Mouse (Mus musculus) adrenal gland, adult 8-10 months (tissue): ENCODE results near the gene Tcp11. TPM values are rescaled to one million over a fixed set of nuclear protein-coding genes. Genes with fewer than 3 reads are reported as not detected.
A peak's percentile ranks its signal among the peaks of the same experiment; 100 is the strongest.

ENCODE experiments used
- DNase-seq: peaks from one replicate; pipeline ENCODE4 v3.0.0; 2022
- total RNA-seq, 4 experiments: library from RNA; stranded (reverse); gene quantifications; 2 replicates each; pipeline ENCODE4 v1.2.4; 2022

Tcp11 gene
- total RNA-seq, 4 experiments from 2014 or later = 0.46 TPM; not detected in 3

- no peak for DNase-seq
These were observed 4.0 kb upstream of the Tcp11 start for GRCm38 (mm10) chr17:28084395-28084905.

GRCm38 (mm10) chr17:28082863-28083262 is 2.4 kb upstream of the Tcp11 start:
- no peak for DNase-seq

- no peak for DNase-seq
These were observed 1.4 kb upstream of the Tcp11 start for GRCm38 (mm10) chr17:28081856-28082255.

- DNase-seq = no peak
These were observed 946 bp upstream of the Tcp11 start for GRCm38 (mm10) chr17:28081385-28081784.

- no peak for DNase-seq
These were observed 352 bp upstream of the Tcp11 start for GRCm38 (mm10) chr17:28080817-28081165.

GRCm38 (mm10) chr17:28079618-28080017 is 821 bp downstream of the Tcp11 start:
- peak; percentile 81 for DNase-seq

- no peak for DNase-seq
These were observed 2.4 kb downstream of the Tcp11 start for GRCm38 (mm10) chr17:28078028-28078427.

- DNase-seq = no peak
These were observed 6.0 kb downstream of the Tcp11 start for GRCm38 (mm10) chr17:28074486-28074885.

- no peak for DNase-seq
These were observed 7.7 kb downstream of the Tcp11 start for GRCm38 (mm10) chr17:28072730-28073129.

GRCm38 (mm10) chr17:28070256-28070655 is 10.2 kb downstream of the Tcp11 start:
- peak; percentile 78 for DNase-seq

- DNase-seq = no peak
These were observed 11.0 kb downstream of the Tcp11 start for GRCm38 (mm10) chr17:28069446-28069845.

GRCm38 (mm10) chr17:28067303-28067702 is 13.1 kb downstream of the Tcp11 start:
- DNase-seq = no peak

- no peak for DNase-seq
These were observed 17.3 kb downstream of the Tcp11 start for GRCm38 (mm10) chr17:28063163-28063562.

GRCm38 (mm10) chr17:28062710-28063109 is 17.7 kb downstream of the Tcp11 start:
- DNase-seq = no peak

GRCm38 (mm10) chr17:28061472-28061871 is 19.0 kb downstream of the Tcp11 start:
- DNase-seq = no peak

GRCm38 (mm10) chr17:28060681-28061080 is 19.8 kb downstream of the Tcp11 start:
- DNase-seq = no peak

- DNase-seq = no peak
These were observed 22.1 kb downstream of the Tcp11 start for GRCm38 (mm10) chr17:28058346-28058745.

GRCm38 (mm10) chr17:28052293-28052863 is 28.1 kb downstream of the Tcp11 start:
- no peak for DNase-seq

- no peak for DNase-seq
These were observed 30.2 kb downstream of the Tcp11 start for GRCm38 (mm10) chr17:28050210-28050609.

- no peak for DNase-seq
These were observed 32.0 kb downstream of the Tcp11 start for GRCm38 (mm10) chr17:28048425-28048824.

- DNase-seq = no peak
These were observed 32.9 kb downstream of the Tcp11 start for GRCm38 (mm10) chr17:28047520-28047919.

- DNase-seq = no peak
These were observed 33.4 kb downstream of the Tcp11 start for GRCm38 (mm10) chr17:28047017-28047416.

- no peak for DNase-seq
These were observed 38.1 kb downstream of the Tcp11 start for GRCm38 (mm10) chr17:28042299-28042771.

GRCm38 (mm10) chr17:28041298-28041697 is 39.1 kb downstream of the Tcp11 start:
- DNase-seq = no peak

GRCm38 (mm10) chr17:28040620-28041019 is 39.8 kb downstream of the Tcp11 start:
- no peak for DNase-seq
